Mouse (Mus musculus): Measurements from ENCODE around the gene Olfr134. TPM values are rescaled to one million over a fixed set of nuclear protein-coding genes. Genes with fewer than 3 reads are reported as not detected.
"Not testable (repeated sequence)": the region's sequence is repeated elsewhere in the genome, so short reads cannot be mapped to it uniquely, and the experiment has no call there.

The Olfr134 gene
- not detected in 2 replicates for polyA plus RNA-seq (2016; fragmentation: Nextera tagmentation; extraction: Ambion mirVana)

- Histone ChIP-seq H3K4me3 (no peak within 1 kb of the TSS), H3K36me3 (no peaks in the 10 kb centered on the region), H3K27ac (no peak within 1 kb of the TSS), H3K9me3 (no peaks in the 10 kb centered on the region), H3K4me1 (replicated peaks) (no peaks in the 10 kb centered on the region), H3K27me3 (ENCODE audit: insufficient read depth, poor library complexity, severe bottlenecking) (no peaks in the 10 kb centered on the region)
- DNase-seq (ENCODE audit: low spot score), result no peak
- WGBS, result 73% methylated on average over 3 of the region's 3 CpGs
Measured at GRCm38 (mm10) chr17:38171088-38171487, at the start of gene Olfr134. Gene Olfr134 (plus strand): TSS chr17:38171388.

- H3K27me3 ChIP-seq (ENCODE audit: insufficient read depth, poor library complexity, severe bottlenecking); H3K9me3 ChIP-seq; DNase-seq (ENCODE audit: low spot score); H3K27ac ChIP-seq; H3K4me1 ChIP-seq (replicated peaks); H3K36me3 ChIP-seq; H3K4me3 ChIP-seq: not testable (repeated sequence)
- 93% methylated on average over 1 of the region's 1 CpGs for WGBS
Measured at GRCm38 (mm10) chr17:38124199-38124598, 47.0 kb upstream of the Olfr134 start.

- DNase-seq (ENCODE audit: low spot score); H3K9me3 ChIP-seq; H3K27ac ChIP-seq; H3K36me3 ChIP-seq; H3K4me3 ChIP-seq; H3K4me1 ChIP-seq (replicated peaks); H3K27me3 ChIP-seq (ENCODE audit: insufficient read depth, poor library complexity, severe bottlenecking): not testable (repeated sequence)
- WGBS, result 58% methylated on average over 3 of the region's 3 CpGs
Measured at GRCm38 (mm10) chr17:38125371-38125770, 45.8 kb upstream of the Olfr134 start.

GRCm38 (mm10) chr17:38134426-38134825 lies 36.8 kb upstream of the Olfr134 start, which contains the start of gene Olfr132:
Gene Olfr132 (minus strand): TSS chr17:38134526.
- Histone ChIP-seq H3K9me3 (no peaks in the 10 kb centered on the region), H3K36me3 (no peaks in the 10 kb centered on the region), H3K4me3 (no peak within 1 kb of the TSS), H3K4me1 (replicated peaks) (no peaks in the 10 kb centered on the region), H3K27ac (no peak within 1 kb of the TSS), H3K27me3 (ENCODE audit: insufficient read depth, poor library complexity, severe bottlenecking) (no peaks in the 10 kb centered on the region)
- WGBS, result 76% methylated on average over 1 of the region's 1 CpGs
- DNase-seq (ENCODE audit: low spot score), result no peak

- no peak for DNase-seq (ENCODE audit: low spot score)
Measured at GRCm38 (mm10) chr17:38144981-38145380, 26.2 kb upstream of the Olfr134 start, which contains the start of gene Olfr133. Gene Olfr133 (plus strand): TSS chr17:38145281.

GRCm38 (mm10) chr17:38204035-38204434 lies 32.8 kb downstream of the Olfr134 start, which contains the start of gene Olfr135:
Gene Olfr135 (plus strand): TSS chr17:38204335.
- Histone ChIP-seq H3K9me3 (peaks cover 17% of the 10 kb centered on the region), H3K27ac (no peak within 1 kb of the TSS), H3K4me1 (replicated peaks) (no peaks in the 10 kb centered on the region), H3K4me3 (no peak within 1 kb of the TSS), H3K36me3 (no peaks in the 10 kb centered on the region), H3K27me3 (ENCODE audit: insufficient read depth, poor library complexity, severe bottlenecking) (no peaks in the 10 kb centered on the region)
- 91% methylated on average over 1 of the region's 1 CpGs for WGBS
- DNase-seq (ENCODE audit: low spot score), result no peak

More at GRCm38 (mm10) chr17:38144981-38145380, 26.2 kb upstream of the Olfr134 start, which contains the start of gene Olfr133:
- 0 out of 2 replicates have a peak, but pooled peaks cover 5% of the 10 kb centered on the region for H3K9me3 ChIP-seq
- WGBS, result 59% methylated on average over 2 of the region's 2 CpGs
- no peaks in the 10 kb centered on the region for H3K36me3 ChIP-seq
- no peak within 1 kb of the TSS for H3K4me3 ChIP-seq
- no peaks in the 10 kb centered on the region for H3K27me3 ChIP-seq (ENCODE audit: insufficient read depth, poor library complexity, severe bottlenecking)
- no peak within 1 kb of the TSS for H3K27ac ChIP-seq
- H3K4me1 ChIP-seq (replicated peaks), result no peaks in the 10 kb centered on the region

Other genes starting within 250 kb of the Olfr134 start
- not detected in 2 replicates for gene Olfr761, start 218.3 kb upstream of the Olfr134 start, polyA plus RNA-seq (2016; fragmentation: Nextera tagmentation; extraction: Ambion mirVana)
- not detected in 2 replicates for gene Olfr129, start 111.3 kb upstream of the Olfr134 start, polyA plus RNA-seq (2016; fragmentation: Nextera tagmentation; extraction: Ambion mirVana)
- not detected in 2 replicates for gene Olfr130, start 107.5 kb upstream of the Olfr134 start, polyA plus RNA-seq (2016; fragmentation: Nextera tagmentation; extraction: Ambion mirVana)
- gene Olfr131, start 82.7 kb upstream of the Olfr134 start, polyA plus RNA-seq (2016; fragmentation: Nextera tagmentation; extraction: Ambion mirVana), result not detected in 2 replicates
- not detected in 2 replicates for gene Olfr132, start 36.9 kb upstream of the Olfr134 start, polyA plus RNA-seq (2016; fragmentation: Nextera tagmentation; extraction: Ambion mirVana)
- not detected in 2 replicates for gene Olfr133, start 26.1 kb upstream of the Olfr134 start, polyA plus RNA-seq (2016; fragmentation: Nextera tagmentation; extraction: Ambion mirVana)
- not detected in 2 replicates for gene Olfr135, start 32.9 kb downstream of the Olfr134 start, polyA plus RNA-seq (2016; fragmentation: Nextera tagmentation; extraction: Ambion mirVana)
- gene Olfr138, start 89.6 kb downstream of the Olfr134 start, polyA plus RNA-seq (2016; fragmentation: Nextera tagmentation; extraction: Ambion mirVana), result not detected in 2 replicates
- not detected in 2 replicates for gene Olfr137, start 136.2 kb downstream of the Olfr134 start, polyA plus RNA-seq (2016; fragmentation: Nextera tagmentation; extraction: Ambion mirVana)
- not detected in 2 replicates for gene Olfr136, start 158.4 kb downstream of the Olfr134 start, polyA plus RNA-seq (2016; fragmentation: Nextera tagmentation; extraction: Ambion mirVana)
- not detected in 2 replicates for gene Esp36, start 248.8 kb downstream of the Olfr134 start, polyA plus RNA-seq (2016; fragmentation: Nextera tagmentation; extraction: Ambion mirVana)

Measured in hindbrain, embryonic 10.5 days (tissue).